Mouse (Mus musculus) ES-E14 (cell line): ENCODE measurements around the gene Adarb2.

Experiments
- CHD2 ChIP-seq: IDR thresholded peaks from 2 replicates; pipeline ENCODE4 v1.6.1; 2014; ENCODE audit warnings: mild to moderate bottlenecking, low read depth, low read length, inconsistent platforms
- HCFC1 ChIP-seq: IDR thresholded peaks from 2 replicates; pipeline ENCODE4 v1.6.1; 2012; ENCODE audit warnings: low read length, inconsistent platforms, borderline replicate concordance; ENCODE audit not compliant: insufficient read depth
- MAFK ChIP-seq: IDR thresholded peaks from 2 replicates; pipeline ENCODE4 v1.6.1; 2014; ENCODE audit warnings: mild to moderate bottlenecking, low read depth, low read length, inconsistent platforms; ENCODE audit not compliant: insufficient read depth
- ZC3H11A ChIP-seq: IDR thresholded peaks from 2 replicates; pipeline ENCODE4 v1.6.1; 2012; ENCODE audit warnings: low read depth, mild to moderate bottlenecking, inconsistent platforms, low read length, borderline replicate concordance
- ZNF384 ChIP-seq: IDR thresholded peaks from 2 replicates; pipeline ENCODE4 v1.6.1; 2012; ENCODE audit warnings: low read depth, low read length, inconsistent platforms

GRCm38 (mm10) chr13:8352341-8352740 lies 149.7 kb downstream of the Adarb2 start:
- no peak for TF ChIP-seq ZC3H11A
- TF ChIP-seq CHD2, result no peak
- no peak for TF ChIP-seq ZNF384
- no peak for TF ChIP-seq MAFK
- no peak for TF ChIP-seq HCFC1
